Mouse (Mus musculus): ENCODE measurements around the gene Syce1.

- TF ChIP-seq CTCF (IDR thresholded peaks at IDR 0.05; ENCODE audit: low read depth, low read length): no peak
- no peak for TF ChIP-seq POLR2A (IDR thresholded peaks at IDR 0.05; ENCODE audit: extremely low read depth, insufficient read depth, low read length)
Measured at GRCm38 (mm10) chr7:140821653-140822329, 34.1 kb upstream of the Syce1 start, which contains the start of gene Zfp941.
